Mouse (Mus musculus): ENCODE data around the gene Cwc22. TPM values are rescaled to one million over a fixed set of nuclear protein-coding genes. Genes with fewer than 3 reads are reported as not detected.
"Not testable (repeated sequence)": the region's sequence is repeated elsewhere in the genome, so short reads cannot be mapped to it uniquely, and the experiment has no call there.

Gene Cwc22
- total RNA-seq, 2 experiments from 2014 or later, result 51.7 to 118 TPM

DNA sequence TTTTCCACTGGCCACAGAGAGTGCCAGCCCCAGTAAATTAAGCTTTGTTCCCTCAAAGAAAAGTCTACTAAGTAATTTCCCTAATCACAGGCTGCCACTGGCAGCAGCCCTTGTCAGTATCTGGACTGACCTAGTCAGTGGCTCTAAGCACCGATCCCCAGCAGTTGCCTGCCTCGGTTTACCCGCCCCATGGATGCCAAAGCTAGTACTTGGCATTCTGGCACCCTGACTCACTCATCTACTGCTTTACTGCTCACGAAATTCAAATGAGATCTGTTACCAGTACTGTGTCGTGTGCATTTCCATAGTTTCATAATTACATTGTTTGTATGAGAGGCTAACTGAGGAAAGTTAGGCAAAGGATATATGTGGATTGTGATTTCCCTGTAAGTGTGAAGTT is 44.9 kb downstream of the Cwc22 start:
- no peak for ATAC-seq (replicated peaks; ENCODE audit: poor library complexity, severe bottlenecking)

DNA sequence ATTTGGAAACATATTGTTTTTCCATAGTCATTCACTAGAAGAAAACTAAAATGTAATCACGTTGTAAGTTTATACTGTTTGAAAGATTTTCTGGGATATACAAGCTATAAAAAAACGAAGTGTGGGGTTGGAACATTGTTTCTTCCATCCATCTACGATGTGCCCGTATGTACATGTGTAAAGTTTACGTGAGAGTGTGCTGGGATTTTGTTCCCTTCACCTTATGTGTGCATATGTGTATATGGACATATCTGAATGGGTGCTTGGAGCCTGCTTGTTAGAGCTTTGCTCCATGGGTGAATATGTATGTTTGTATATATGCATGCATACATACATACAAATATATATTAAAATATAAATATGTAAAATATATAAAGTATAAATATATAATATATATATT is 45.4 kb downstream of the Cwc22 start:
- ATAC-seq (replicated peaks; ENCODE audit: poor library complexity, severe bottlenecking), result no peak

- no peak for ATAC-seq (replicated peaks; ENCODE audit: poor library complexity, severe bottlenecking)
These were observed 46.1 kb downstream of the Cwc22 start for GRCm38 (mm10) chr2:77900111-77900510.

DNA sequence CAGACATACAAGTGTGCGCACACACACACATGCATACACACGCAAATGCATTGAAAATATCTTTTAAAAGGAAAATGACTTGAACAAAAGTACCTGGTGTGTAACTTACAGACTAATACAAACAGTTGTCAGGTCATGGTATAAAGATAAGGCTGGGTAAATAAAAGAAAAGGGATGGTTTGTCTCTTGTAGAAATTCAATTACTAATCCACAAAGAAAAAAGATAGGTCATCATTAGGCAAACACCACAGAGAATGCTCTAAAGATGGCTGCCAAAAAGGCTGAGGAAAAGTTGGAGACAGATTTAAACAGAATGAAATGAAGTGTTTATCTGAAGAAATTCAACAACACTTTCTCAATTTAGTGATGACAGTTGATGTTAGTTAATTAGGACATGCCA is 47.7 kb downstream of the Cwc22 start:
- ATAC-seq (replicated peaks; ENCODE audit: poor library complexity, severe bottlenecking), result no peak

DNA sequence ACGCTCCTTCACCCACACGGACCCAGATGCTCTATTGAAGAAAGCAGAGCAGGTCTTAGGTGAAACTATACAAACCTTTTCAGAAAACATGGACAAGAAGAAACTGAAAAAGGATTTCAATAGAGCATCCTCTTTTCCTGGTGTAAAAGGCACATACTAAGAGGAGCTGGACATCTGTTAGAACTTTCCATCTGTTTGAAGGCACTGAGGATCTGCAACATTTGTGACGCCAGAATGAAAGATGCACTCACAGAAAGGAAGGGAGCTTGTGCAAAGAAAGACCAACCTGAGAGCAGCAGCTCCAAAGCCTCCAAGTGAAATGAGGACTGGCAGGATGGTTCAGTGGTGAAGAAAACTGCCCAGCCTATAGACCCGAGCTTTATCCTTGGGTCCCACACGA is 48.2 kb downstream of the Cwc22 start:
- ATAC-seq (replicated peaks; ENCODE audit: poor library complexity, severe bottlenecking), result no peak

GRCm38 (mm10) chr2:77897558-77897899 is 48.6 kb downstream of the Cwc22 start:
- ATAC-seq (replicated peaks; ENCODE audit: poor library complexity, severe bottlenecking), result no peak

GRCm38 (mm10) chr2:77896843-77897557 is 49.2 kb downstream of the Cwc22 start:
- ATAC-seq (replicated peaks; ENCODE audit: poor library complexity, severe bottlenecking), result no peak

GRCm38 (mm10) chr2:77895906-77896570 is 50.1 kb downstream of the Cwc22 start:
- not testable (repeated sequence) for ATAC-seq (replicated peaks; ENCODE audit: poor library complexity, severe bottlenecking)

DNA sequence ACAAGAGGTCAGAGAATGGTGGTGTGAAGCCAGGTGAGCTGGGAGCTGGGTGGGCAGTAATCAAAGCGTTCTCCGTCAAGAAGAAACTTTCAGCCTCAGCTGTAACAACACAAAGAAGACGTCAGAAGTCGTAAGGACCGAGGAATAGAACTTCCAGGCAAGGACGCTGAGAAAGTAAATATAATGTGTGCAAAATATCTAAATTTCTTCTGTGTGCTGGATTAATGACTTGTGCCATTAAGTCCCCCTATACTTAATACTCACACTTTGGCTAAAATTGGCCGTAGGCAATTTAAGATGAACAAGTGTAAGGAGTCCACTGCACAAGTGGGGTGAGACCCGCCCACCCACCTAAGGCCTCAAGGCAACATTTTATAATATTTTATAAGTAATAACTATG is 51.3 kb downstream of the Cwc22 start:
- no peak for ATAC-seq (replicated peaks; ENCODE audit: poor library complexity, severe bottlenecking)

DNA sequence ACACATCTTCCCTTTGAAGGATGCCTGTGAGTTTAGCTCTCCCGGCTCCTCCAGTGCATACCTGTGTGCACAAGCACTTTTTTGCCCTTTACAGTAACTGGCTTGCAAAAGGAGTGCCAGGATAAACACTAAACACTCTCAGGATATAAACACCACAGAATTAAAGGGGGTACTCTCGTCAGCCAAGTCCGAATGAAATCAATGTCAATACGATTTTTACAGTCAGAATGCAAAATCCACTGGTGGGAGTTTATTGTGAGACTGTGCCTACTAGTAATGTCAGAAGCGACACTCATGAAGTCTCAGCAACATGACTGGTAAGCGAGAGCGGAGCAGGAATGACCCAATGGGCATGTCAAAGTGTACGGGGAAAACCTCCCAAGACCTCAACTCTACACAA is 52.7 kb downstream of the Cwc22 start:
- ATAC-seq (replicated peaks; ENCODE audit: poor library complexity, severe bottlenecking), result no peak

GRCm38 (mm10) chr2:77892573-77892972 is 53.6 kb downstream of the Cwc22 start:
- no peak for ATAC-seq (replicated peaks; ENCODE audit: poor library complexity, severe bottlenecking)

DNA sequence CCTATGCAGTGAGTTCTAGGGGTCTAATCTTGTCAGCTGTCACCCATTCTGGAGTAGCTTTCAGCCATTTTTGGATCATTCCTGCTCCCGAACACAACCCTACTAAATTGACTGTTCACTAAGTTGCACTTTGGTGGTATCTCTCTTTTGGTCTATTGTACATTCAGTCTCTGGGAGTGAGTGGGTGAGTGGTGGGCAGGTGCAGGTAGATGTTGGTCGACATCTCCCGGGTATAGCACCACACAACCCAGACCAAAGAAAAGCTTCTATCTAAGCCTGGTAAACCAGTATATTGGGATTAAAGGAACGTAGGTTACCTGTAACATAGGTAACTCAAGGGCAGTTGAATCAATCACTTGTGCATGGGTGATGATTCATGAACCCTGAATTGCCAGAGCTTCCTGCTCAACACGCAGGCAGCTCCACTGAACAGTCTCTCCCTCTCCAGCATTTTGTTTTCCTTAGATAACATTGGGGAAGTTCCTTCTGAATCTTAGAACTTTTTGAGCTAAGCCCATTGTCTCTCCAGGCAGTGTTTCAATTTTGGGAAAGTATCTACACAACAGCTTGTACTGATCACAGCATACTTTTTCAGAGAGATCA is 55.2 kb downstream of the Cwc22 start:
- no peak for ATAC-seq (replicated peaks; ENCODE audit: poor library complexity, severe bottlenecking)

DNA sequence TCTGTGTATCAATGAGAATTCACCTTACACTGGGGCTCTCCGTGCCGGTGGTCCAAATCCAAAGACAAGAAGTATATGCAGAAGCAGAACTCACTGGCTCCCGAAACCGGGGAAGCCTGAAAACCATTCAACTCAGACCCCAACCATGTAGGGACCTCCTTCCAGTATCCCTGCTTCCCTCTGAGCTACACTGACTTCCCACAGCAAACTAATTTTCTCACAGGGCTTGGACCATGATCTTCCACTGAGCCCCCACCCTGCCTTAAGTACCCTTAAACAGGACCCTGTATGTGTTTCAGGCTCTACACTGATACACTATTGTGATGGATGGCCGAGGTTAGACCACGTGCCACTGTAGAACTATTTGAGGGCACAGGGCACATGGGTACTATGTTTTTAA is 56.2 kb downstream of the Cwc22 start:
- no peak for ATAC-seq (replicated peaks; ENCODE audit: poor library complexity, severe bottlenecking)

DNA sequence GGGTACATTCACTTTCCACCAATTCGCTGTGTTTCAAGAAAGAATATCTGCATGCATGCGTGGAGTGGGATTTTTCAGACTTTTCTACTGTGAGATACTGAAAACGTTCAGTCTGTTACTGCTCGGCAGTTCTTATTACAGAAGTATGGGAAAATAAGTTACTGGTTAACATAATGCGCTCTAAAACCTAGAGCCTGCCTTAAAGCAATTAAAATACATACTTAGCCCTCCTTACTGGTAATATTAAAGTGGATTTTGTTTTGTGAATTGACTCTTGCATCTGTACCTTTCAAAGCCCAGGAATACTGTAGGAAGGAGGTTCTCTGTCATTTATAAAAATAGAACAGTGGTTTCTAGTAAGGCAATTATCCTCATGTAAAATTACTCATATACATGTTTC is 56.8 kb downstream of the Cwc22 start:
- ATAC-seq (replicated peaks; ENCODE audit: poor library complexity, severe bottlenecking), result no peak

DNA sequence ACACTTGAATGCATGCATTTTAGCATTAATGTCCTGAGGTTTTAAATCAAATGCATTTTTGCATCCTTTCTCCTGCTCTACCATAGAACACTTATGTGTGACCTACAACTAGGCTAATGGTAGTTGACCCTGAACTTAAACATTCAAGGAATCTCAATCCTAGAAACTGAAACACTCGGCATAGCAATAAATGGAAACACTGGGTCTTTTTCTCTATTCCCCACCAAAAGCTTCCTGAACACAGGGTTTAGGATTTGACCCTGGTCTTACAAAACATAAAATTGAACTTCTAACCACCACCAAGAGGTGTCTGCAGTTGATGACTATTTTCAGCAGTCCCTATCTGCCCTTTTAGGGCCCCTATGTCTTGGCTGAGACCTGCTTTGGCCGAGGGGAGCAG is 57.3 kb downstream of the Cwc22 start:
- ATAC-seq (replicated peaks; ENCODE audit: poor library complexity, severe bottlenecking), result no peak

DNA sequence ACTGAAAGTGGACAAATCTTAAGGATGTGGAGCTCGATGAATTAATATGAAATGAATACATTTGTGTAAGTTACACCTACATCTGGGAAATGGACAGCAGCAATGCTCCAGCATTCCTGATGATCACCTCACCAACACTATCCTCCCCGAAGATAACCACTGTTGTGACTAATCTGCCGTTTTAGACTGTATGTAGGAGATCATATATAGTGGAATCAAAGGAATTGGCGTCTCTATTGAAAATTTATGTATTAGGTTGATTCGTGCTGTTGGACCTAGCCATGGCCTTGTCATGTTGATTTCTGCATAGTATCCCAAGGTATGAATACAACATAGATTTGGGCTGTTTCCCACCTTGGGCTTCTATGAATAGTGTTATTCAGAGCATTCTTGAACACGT is 58.1 kb downstream of the Cwc22 start:
- no peak for ATAC-seq (replicated peaks; ENCODE audit: poor library complexity, severe bottlenecking)

DNA sequence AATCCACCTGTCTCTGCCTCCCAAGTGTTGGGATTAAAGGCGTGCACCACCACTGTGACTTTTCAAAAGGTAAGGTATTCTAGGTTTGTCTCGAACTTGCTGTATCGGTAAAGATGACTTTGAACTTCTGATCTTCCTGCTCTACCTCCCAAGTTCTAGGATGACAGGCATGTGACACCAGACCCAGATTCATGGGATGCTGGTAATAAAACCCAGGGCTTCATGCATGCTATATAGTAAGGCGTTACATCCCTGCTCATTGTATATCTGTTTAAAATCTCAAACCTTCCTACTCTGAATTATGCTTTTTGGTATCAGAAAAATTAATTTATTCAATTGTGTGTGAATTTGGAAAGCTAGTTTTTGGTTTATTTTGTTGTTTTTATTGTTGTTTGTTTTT is 59.0 kb downstream of the Cwc22 start:
- no peak for ATAC-seq (replicated peaks; ENCODE audit: poor library complexity, severe bottlenecking)

DNA sequence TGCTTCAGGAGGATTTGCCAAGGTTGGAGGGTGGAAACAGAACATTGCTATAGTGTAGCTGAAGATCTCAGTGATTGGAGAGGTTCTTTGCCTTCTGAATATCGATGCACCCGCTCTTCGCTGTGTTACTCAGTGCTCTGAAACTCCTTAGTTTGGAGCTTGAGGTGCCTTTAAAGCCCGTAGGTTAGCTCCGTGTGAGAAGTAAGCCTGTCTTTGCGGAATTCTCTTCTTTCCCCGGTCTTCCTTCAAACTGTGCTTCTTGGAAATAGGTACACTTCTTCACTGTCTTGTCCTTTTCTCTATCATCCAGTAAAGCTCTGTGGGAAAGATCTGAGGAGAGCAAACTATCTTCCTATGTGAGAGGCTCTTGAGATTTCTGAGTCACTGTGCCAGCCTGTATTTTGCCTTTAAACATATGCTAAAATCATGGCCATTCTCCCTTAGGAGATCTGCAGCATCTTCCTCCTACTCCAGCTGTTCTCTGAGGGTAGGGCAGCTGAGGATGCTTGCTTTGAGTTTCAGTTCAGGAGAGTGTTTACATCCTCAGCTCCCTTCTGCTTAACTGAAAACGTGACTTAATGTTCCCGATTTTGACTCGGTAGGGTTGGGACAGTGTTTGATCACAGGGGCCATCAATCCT is 60.6 kb downstream of the Cwc22 start:
- no peak for ATAC-seq (replicated peaks; ENCODE audit: poor library complexity, severe bottlenecking)

- ATAC-seq (replicated peaks; ENCODE audit: poor library complexity, severe bottlenecking), result no peak
These were observed 61.1 kb downstream of the Cwc22 start for GRCm38 (mm10) chr2:77885036-77885435.

DNA sequence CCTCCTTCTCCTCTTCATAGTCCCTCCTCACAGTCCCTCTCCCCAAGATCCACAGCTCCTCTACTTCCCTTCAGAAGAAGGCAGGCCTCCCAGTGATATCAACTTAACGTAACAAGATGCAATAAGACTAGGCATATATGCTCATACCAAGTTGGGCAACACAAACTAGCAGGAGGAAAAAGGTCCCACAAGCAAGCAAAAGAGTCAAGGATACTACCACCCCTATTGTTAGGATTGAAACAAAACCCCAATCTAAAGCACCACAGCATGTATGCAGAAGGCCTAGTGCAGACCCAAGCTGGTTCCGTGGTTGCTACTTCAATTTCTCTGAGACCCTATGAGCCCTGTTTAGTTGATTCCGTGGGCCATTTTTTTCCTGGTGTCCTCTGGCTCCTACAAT is 61.7 kb downstream of the Cwc22 start:
- ATAC-seq (replicated peaks; ENCODE audit: poor library complexity, severe bottlenecking), result no peak

GRCm38 (mm10) chr2:77882961-77883360 is 63.2 kb downstream of the Cwc22 start:
- ATAC-seq (replicated peaks; ENCODE audit: poor library complexity, severe bottlenecking), result no peak

Measured in granulocyte monocyte progenitor cell, adult 5-6 weeks (primary cell).